Mouse (Mus musculus) cerebellum, adult 2 months (tissue): Measurements from ENCODE around the gene Ptprb.

ENCODE experiments used
- CTCF ChIP-seq: fragments of 200-500 bp; IDR thresholded peaks from 2 replicates; pipeline ENCODE4 v1.5.1; 2011; ENCODE audit warnings: low read depth, mild to moderate bottlenecking, control low read depth, low read length, moderate library complexity, borderline replicate concordance; ENCODE audit not compliant: insufficient read depth
- POLR2A ChIP-seq: fragments of 200-500 bp; IDR thresholded peaks from 2 replicates; pipeline ENCODE4 v1.6.1; 2011; ENCODE audit warnings: low read length, control low read depth, borderline replicate concordance; ENCODE audit not compliant: insufficient read depth

GRCm38 (mm10) chr10:116245632-116246031 lies 29.7 kb upstream of the Ptprb start:
- TF ChIP-seq CTCF: no peak
- no peak for TF ChIP-seq POLR2A
